Mouse (Mus musculus) erythroblast, embryonic 14.5 days (primary cell): Measurements from ENCODE around the gene Mpc2.

Experiments
- GATA1 ChIP-seq: IDR thresholded peaks from 2 replicates; pipeline ENCODE4 v1.6.1; 2012; ENCODE audit warnings: low read length, inconsistent platforms, mixed read lengths
- TAL1 ChIP-seq: IDR thresholded peaks from 3 replicates; pipeline ENCODE4 v1.6.1; 2012; ENCODE audit warnings: low read length, inconsistent platforms, mixed read lengths

GRCm38 (mm10) chr1:165489197-165489596, 28.8 kb downstream of the Mpc2 start:
- TF ChIP-seq GATA1 = no peak
- TF ChIP-seq TAL1 = no peak
